Mouse (Mus musculus): ENCODE measurements around the gene Bpifb1.

DNA sequence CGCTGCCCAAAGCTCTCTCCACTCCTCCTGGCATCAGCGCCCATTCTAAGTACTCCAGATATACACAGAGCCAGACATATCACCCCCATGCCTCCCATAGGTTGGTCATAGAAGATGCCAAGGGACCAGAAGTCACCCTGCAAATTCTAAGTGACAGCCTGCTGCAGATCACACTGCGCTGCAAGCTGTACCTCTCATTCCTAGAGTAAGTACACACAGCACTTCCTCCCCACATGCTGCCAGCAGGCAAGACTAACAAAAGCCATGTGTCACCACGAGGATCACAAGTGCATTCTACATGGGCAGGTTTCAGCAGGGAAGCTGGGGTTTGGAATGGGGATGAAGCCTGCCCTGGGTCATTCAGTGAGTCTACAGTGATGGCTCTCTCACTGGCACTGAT lies 36.4 kb downstream of the Bpifb1 start:
- no peak for TF ChIP-seq CTCF (IDR thresholded peaks at IDR 0.05; ENCODE audit: extremely low read depth, insufficient read depth, insufficient read length, insufficient replicate concordance)
- TF ChIP-seq POLR2A (IDR thresholded peaks at IDR 0.05; ENCODE audit: low read depth, low read length): no peak

All from spleen, adult 2 months (tissue).